Mouse (Mus musculus): Measurements from ENCODE around the gene Cts6. TPM values are rescaled to one million over a fixed set of nuclear protein-coding genes. Genes with fewer than 3 reads are reported as not detected.
A peak's percentile ranks its signal among the peaks of the same experiment; 100 is the strongest.
"Not testable (repeated sequence)": the region's sequence is repeated elsewhere in the genome, so short reads cannot be mapped to it uniquely, and the experiment has no call there.

Gene Cts6
- total RNA-seq (2014; fragmentation: Nextera tagmentation) (not detected in 2 replicates), total RNA-seq (2017) (not detected in 2 replicates)

GRCm38 (mm10) chr13:61203310-61203709 is at the start of gene Cts6:
Cts6 (minus strand) TSS chr13:61203410.
- ATAC-seq (replicated peaks; ENCODE audit: poor library complexity, severe bottlenecking) = no peak

GRCm38 (mm10) chr13:61241076-61241947 is 38.1 kb upstream of the Cts6 start:
- peak; percentile 100 for ATAC-seq (replicated peaks; ENCODE audit: poor library complexity, severe bottlenecking)

- not testable (repeated sequence) for ATAC-seq (replicated peaks; ENCODE audit: poor library complexity, severe bottlenecking)
These were observed 17.9 kb downstream of the Cts6 start for GRCm38 (mm10) chr13:61185151-61185933.

GRCm38 (mm10) chr13:61164622-61165021 is 38.6 kb downstream of the Cts6 start:
- no peak for ATAC-seq (replicated peaks; ENCODE audit: poor library complexity, severe bottlenecking)

GRCm38 (mm10) chr13:61164156-61164555 is 39.1 kb downstream of the Cts6 start, which contains the start of gene Ctsr:
Ctsr (minus strand) TSS chr13:61164256.
- ATAC-seq (replicated peaks; ENCODE audit: poor library complexity, severe bottlenecking) = no peak

Other genes with a start within 250 kb of the Cts6 start
- not detected in 2 replicates for gene Ctsj, start 197.5 kb downstream of the Cts6 start, total RNA-seq (2014; fragmentation: Nextera tagmentation)
- gene Ctsj, start 197.5 kb downstream of the Cts6 start, total RNA-seq (2017) = not detected in 2 replicates
- gene Ctsq, start 162.8 kb downstream of the Cts6 start, total RNA-seq (2014; fragmentation: Nextera tagmentation) = not detected in 2 replicates
- not detected in 2 replicates for gene Ctsq, start 162.8 kb downstream of the Cts6 start, total RNA-seq (2017)
- gene Ctsr, start 39.2 kb downstream of the Cts6 start, total RNA-seq (2014; fragmentation: Nextera tagmentation) = not detected in 2 replicates
- not detected in 2 replicates for gene Ctsr, start 39.2 kb downstream of the Cts6 start, total RNA-seq (2017)
- not detected in 2 replicates for gene Cts8, start 51.9 kb upstream of the Cts6 start, total RNA-seq (2014; fragmentation: Nextera tagmentation)
- not detected in 2 replicates for gene Cts8, start 51.9 kb upstream of the Cts6 start, total RNA-seq (2017)
- not detected in 2 replicates for gene Gm49398, start 85.4 kb upstream of the Cts6 start, total RNA-seq (2014; fragmentation: Nextera tagmentation)
- not detected in 2 replicates for gene Gm49398, start 85.4 kb upstream of the Cts6 start, total RNA-seq (2017)
- not detected in 2 replicates for gene Cts7, start 154.8 kb upstream of the Cts6 start, total RNA-seq (2014; fragmentation: Nextera tagmentation)
- gene Cts7, start 154.8 kb upstream of the Cts6 start, total RNA-seq (2017) = not detected in 2 replicates

Data from granulocyte monocyte progenitor cell, adult 5-6 weeks (primary cell).